Mouse (Mus musculus) neural tube, embryonic 11.5 days (tissue): ENCODE data around the gene Pnrc2. TPM values are rescaled to one million over a fixed set of nuclear protein-coding genes. Genes with fewer than 3 reads are reported as not detected.
A peak's percentile ranks its signal among the peaks of the same experiment; 100 is the strongest.

ENCODE experiments used
- ATAC-seq: fragments of 200-750 bp; cut with Nextera tagmentation; 2 replicates; pipeline ENCODE4 v1.8.0; 2017; ENCODE audit warnings: moderate number of reproducible peaks, mild to moderate bottlenecking, moderate TSS enrichment, moderate library complexity; ENCODE audit not compliant: insufficient read depth, low FRiP score, low TSS enrichment
- DNase-seq: peaks from one replicate; pipeline ENCODE4 v3.0.0-alpha.2; 2015; ENCODE audit warnings: low spot score
- H3K27ac ChIP-seq: fragments of 300-500 bp; sonication (generic); 2 replicates; pipeline ENCODE4 v1.5.1; 2014; ENCODE audit warnings: low read depth, mild to moderate bottlenecking, low read length
- H3K27me3 ChIP-seq: fragments of 300-500 bp; sonication (generic); 2 replicates; pipeline ENCODE4 v1.6.1; 2014; ENCODE audit warnings: mild to moderate bottlenecking, low read length, mixed read lengths; ENCODE audit not compliant: control insufficient read depth, insufficient read depth
- H3K36me3 ChIP-seq: fragments of 300-500 bp; sonication (generic); 2 replicates; pipeline ENCODE4 v1.6.1; 2014; ENCODE audit warnings: mild to moderate bottlenecking, low read length, moderate library complexity, mixed read lengths; ENCODE audit not compliant: control insufficient read depth, insufficient read depth
- H3K4me1 ChIP-seq: fragments of 300-500 bp; sonication (generic); 2 replicates; pipeline ENCODE4 v1.6.1; 2014; ENCODE audit warnings: low read length, mixed read lengths; ENCODE audit not compliant: control insufficient read depth, insufficient read depth
- H3K4me2 ChIP-seq: fragments of 300-500 bp; sonication (generic); 2 replicates; pipeline ENCODE4 v1.6.1; 2014; ENCODE audit warnings: low read depth, mild to moderate bottlenecking, moderate library complexity
- H3K4me3 ChIP-seq: fragments of 300-500 bp; sonication (generic); 2 replicates; pipeline ENCODE4 v1.5.1; 2014; ENCODE audit warnings: low read depth, low read length
- H3K9ac ChIP-seq: fragments of 300-500 bp; sonication (generic); 2 replicates; pipeline ENCODE4 v1.6.1; 2014; ENCODE audit warnings: mild to moderate bottlenecking, low read length
- H3K9me3 ChIP-seq: fragments of 300-500 bp; sonication (generic); 2 replicates; pipeline ENCODE4 v1.6.1; 2016; ENCODE audit warnings: low read length; ENCODE audit not compliant: control insufficient read depth
- WGBS: fragments of 180-500 bp; shearing (Covaris S2); extraction: QIAGEN DNeasy Blood & Tissue Kit; methylation state at CpG from one replicate; pipeline ENCODE4 v1.1.7; 2014; 5-methylcytosine and 5-hydroxymethylcytosine counted together
- polyA plus RNA-seq: library from polyadenylated mRNA; unstranded; fragments of >200 nt; fragmentation: Nextera tagmentation; extraction: Ambion mirVana; gene quantifications from 2 replicates; pipeline ENCODE4 v1.2.1, GENCODE M21; 2014

Pnrc2 gene
- 196 and 201 TPM in 2 replicates for polyA plus RNA-seq

DNA sequence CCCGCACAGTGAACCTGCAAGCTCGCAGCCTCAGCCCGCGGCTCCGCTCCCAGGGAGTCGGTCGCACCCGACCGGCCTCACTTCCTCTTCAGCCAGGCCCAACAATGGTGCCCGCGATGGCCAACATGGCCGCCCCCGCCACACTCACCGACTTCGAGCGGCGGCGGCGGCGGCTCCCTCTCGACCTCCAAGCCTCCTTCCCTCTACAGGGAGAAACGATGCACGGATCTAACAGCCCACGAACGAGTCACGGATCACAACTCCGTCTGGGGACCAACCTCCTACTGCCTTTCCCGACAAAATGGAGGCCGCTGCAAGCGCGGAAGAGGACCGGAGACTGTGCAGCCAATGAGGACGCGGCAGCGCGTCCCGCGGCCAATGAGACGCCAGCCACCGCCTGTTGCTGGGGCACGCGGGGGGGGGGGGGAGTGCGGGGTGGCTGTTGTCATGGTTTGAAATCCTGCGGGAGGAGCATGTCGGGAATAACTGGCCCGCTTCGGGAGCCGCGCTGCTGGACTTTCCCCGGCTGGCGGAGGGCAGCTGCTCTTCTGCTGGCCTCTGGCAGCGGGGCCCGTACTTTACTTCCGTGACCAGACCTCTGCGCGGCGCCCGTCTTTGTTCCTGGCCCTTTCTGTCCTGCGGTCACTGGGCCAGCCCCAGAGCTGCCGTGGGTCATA lies at the start of gene Pnrc2:
Pnrc2 (minus strand) TSS at position 325 of the 677 bp plus-strand sequence.
- peak; percentile 95 for ATAC-seq
- Histone ChIP-seq H3K4me3 (peak within 1 kb of the TSS; percentile 84), H3K27me3 (no peaks in the 10 kb centered on the region), H3K9ac (peak within 1 kb of the TSS; percentile 98), H3K36me3 (peaks cover 2% of the 10 kb centered on the region; the same call in 1 of the 2 replicates), H3K4me1 (peaks cover 41% of the 10 kb centered on the region), H3K27ac (peak within 1 kb of the TSS; percentile 99), H3K4me2 (peak within 1 kb of the TSS; percentile 88), H3K9me3 (no peaks in the 10 kb centered on the region)
- DNase-seq = peak; percentile 94
- under 1% methylated on average over 56 of the region's 60 CpGs for WGBS

DNA sequence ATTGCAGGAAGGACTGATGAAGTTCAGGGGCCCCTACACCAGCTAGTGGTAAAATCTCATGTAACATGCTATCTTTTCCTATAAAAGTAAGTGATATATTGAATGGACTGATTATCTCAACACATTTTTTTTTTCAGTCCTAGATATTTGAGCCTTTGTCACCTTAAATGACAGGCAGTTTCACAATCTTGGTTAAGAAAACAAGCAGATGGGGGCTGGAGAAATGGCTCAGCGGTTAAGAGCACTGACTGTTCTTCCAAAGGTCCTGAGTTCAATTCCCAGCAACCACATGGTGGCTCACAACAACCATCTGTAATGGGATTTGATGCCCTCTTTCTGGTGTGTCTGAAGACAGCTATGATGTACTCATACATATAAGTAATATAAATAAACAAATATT lies 48.5 kb upstream of the Pnrc2 start:
- Histone ChIP-seq H3K27ac (no peak overlapping the region), H3K27me3 (no peaks in the 10 kb centered on the region), H3K9me3 (no peaks in the 10 kb centered on the region), H3K36me3 (no peaks in the 10 kb centered on the region; the same call in 1 of the 2 replicates), H3K9ac (no peak overlapping the region), H3K4me2 (peak overlapping the region; percentile 63), H3K4me3 (no peak overlapping the region), H3K4me1 (peaks cover 8% of the 10 kb centered on the region; the same call in 1 of the 2 replicates)
- DNase-seq (no peak), ATAC-seq (no peak)
- 89% methylated on average over 1 of the region's 1 CpGs for WGBS

DNA sequence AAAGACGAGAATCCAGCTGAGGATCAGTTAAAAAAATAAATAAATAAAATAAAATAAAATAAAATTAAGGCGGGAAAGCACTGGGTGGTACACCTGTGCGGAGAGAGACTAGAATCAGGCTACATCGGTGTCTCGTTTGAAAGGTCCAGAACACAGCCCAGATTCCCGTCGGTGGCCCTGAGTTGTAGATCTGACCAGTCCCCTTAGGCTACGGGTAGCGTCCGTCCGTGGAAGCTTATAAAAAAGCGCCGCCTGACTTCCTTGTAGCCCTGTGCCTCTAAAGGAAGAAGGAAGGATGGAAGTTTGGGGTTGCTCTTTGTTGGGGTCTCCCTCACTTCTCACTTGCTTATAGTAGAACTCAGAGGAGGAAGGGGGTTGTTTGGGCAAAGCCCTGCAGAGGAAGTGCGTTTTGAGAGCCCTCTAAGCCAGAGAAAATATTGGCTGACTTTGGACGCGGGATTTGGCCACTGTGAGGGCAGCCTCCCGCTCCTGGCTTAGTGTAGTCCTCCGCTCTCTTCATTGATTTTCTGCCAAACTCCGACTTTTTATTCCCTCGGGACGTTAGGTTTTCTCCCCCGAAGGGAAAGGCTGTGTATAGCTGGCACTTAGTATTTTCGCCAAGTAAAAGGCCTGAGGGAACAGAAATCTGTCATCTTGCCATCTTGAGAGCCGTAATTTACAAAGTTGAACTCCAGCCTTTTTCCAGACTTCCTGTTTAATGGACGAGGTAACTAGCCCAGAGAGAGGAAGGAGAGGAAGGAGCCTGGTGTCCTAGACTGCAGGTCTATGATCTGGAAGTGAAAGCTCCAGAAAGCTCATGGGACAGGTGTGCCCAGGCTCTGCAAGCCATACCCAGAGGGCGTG lies 47.8 kb upstream of the Pnrc2 start:
- peak overlapping the region; percentile 17; the same call in 1 of the 2 replicates for H3K27ac ChIP-seq
- peak overlapping the region; percentile 63 for H3K4me2 ChIP-seq
- DNase-seq (peak; percentile 16), ATAC-seq (no peak)
- no peaks in the 10 kb centered on the region; the same call in 1 of the 2 replicates for H3K36me3 ChIP-seq
- H3K4me1 ChIP-seq = peaks cover 8% of the 10 kb centered on the region; the same call in 1 of the 2 replicates
- WGBS = 11% methylated on average over 26 of the region's 26 CpGs
- H3K4me3 ChIP-seq = peak overlapping the region; percentile 63
- peak overlapping the region; percentile 74 for H3K9ac ChIP-seq
- no peaks in the 10 kb centered on the region for H3K27me3 ChIP-seq
- H3K9me3 ChIP-seq = no peaks in the 10 kb centered on the region

DNA sequence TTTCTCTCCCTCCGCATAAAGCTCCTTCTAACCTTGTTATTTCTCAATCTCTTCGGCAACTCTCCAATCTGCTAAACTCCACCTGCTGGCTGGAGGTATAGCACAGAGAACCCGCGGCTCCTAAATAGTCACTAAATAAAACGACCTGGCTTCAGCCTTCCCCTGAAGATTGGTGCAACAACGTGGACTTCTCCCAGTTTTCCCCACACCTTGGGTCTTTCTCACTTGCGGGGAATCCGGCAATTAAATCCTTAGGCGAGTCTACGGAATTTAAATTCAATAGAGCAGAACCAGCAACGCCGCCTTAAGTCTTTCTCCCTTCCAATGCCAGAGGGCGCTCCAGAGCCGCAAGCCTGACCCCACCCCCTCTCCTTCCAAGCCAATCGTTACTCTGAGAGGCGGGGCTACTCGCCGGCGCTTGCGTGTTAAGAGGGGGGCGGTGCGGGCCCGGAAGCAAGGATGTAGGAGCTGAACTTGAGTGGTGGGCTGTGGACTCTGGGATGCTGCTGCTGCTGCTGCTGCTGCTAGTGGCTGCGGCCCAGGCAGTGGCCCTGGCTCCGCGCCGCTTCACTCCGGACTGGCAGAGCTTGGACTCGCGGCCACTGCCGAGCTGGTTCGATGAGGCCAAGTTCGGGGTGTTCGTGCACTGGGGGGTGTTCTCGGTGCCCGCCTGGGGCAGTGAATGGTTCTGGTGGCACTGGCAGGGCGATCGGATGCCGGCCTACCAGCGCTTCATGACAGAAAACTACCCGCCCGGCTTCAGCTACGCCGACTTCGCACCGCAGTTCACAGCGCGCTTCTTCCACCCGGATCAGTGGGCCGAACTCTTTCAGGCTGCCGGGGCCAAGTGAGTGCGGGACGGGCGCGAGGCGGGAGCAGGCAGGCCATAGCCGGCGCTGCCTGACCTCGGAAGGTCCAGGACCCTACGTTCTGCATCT lies 46.9 kb upstream of the Pnrc2 start, which contains the start of gene Fuca1:
Fuca1 (plus strand) TSS at position 432 of the 938 bp plus-strand sequence.
- peak; percentile 97 for DNase-seq
- Histone ChIP-seq H3K27me3 (no peaks in the 10 kb centered on the region), H3K4me1 (peaks cover 8% of the 10 kb centered on the region; the same call in 1 of the 2 replicates), H3K36me3 (no peaks in the 10 kb centered on the region), H3K4me2 (peak within 1 kb of the TSS; percentile 63), H3K9me3 (no peaks in the 10 kb centered on the region), H3K27ac (peak within 1 kb of the TSS; percentile 17), H3K9ac (peak within 1 kb of the TSS; percentile 74), H3K4me3 (peak within 1 kb of the TSS; percentile 63)
- peak; percentile 92 for ATAC-seq
- WGBS = 2% methylated on average over 60 of the region's 60 CpGs

DNA sequence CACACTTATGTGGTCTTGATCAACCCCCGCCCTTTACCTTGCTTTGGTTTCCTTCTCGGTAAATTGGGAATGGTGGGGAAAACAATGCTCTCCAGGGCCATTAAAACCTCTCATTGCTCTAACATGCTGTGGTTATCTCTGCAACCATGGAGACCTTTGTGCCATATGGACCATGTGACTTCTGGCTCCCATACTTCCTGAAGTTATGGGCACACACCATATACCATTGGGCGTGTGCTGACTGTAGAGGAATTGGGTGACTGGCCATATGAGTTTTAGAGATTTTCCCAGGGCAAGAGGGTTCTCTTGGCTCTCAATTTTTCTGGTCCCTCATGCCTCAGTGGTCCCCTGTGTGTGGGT lies 45.6 kb upstream of the Pnrc2 start:
- no peak overlapping the region for H3K4me3 ChIP-seq
- H3K27me3 ChIP-seq = no peaks in the 10 kb centered on the region
- H3K9me3 ChIP-seq = no peaks in the 10 kb centered on the region
- H3K9ac ChIP-seq = no peak overlapping the region
- 88% methylated on average over 3 of the region's 3 CpGs for WGBS
- H3K4me2 ChIP-seq = no peak overlapping the region
- peaks cover 8% of the 10 kb centered on the region; the same call in 1 of the 2 replicates for H3K4me1 ChIP-seq
- ATAC-seq = no peak
- H3K27ac ChIP-seq = no peak overlapping the region
- no peaks in the 10 kb centered on the region for H3K36me3 ChIP-seq
- DNase-seq = no peak

DNA sequence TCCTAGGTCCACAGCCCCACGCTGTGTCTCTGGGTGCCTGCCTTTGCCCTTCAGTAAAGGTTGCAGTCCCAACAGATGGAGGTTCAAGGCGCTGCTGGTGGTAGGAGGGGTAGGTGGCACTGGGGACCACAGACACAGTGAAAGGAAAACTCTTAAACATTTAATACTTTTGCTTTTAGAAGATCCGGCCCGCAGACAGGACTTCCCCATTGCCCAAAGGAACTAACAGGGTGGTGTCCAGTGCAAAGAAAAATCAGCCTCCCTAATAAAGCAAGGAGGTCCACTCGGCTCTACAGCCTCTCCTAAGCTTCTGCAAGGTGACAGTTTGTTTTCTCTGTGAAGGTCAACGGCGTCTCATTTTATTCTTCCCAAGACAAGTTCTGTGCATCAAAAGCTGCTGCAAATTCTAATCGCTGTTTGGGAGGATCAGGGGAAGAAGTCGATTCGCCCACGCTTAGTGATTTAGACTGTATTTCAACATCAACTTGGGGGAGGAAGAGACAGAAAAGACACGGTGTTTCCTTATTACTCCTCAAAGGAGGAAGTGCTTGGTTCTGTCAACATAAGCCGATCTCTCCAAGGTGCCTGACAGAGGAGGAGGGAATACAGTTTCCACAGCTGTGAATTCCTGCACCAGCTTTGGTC lies 45.1 kb upstream of the Pnrc2 start:
- no peaks in the 10 kb centered on the region for H3K27me3 ChIP-seq
- ATAC-seq = no peak
- DNase-seq = no peak
- WGBS = 90% methylated on average over 13 of the region's 13 CpGs
- no peaks in the 10 kb centered on the region for H3K36me3 ChIP-seq
- H3K27ac ChIP-seq = no peak overlapping the region
- H3K4me3 ChIP-seq = no peak overlapping the region
- no peaks in the 10 kb centered on the region for H3K9me3 ChIP-seq
- peaks cover 8% of the 10 kb centered on the region; the same call in 1 of the 2 replicates for H3K4me1 ChIP-seq
- H3K4me2 ChIP-seq = no peak overlapping the region
- H3K9ac ChIP-seq = no peak overlapping the region

DNA sequence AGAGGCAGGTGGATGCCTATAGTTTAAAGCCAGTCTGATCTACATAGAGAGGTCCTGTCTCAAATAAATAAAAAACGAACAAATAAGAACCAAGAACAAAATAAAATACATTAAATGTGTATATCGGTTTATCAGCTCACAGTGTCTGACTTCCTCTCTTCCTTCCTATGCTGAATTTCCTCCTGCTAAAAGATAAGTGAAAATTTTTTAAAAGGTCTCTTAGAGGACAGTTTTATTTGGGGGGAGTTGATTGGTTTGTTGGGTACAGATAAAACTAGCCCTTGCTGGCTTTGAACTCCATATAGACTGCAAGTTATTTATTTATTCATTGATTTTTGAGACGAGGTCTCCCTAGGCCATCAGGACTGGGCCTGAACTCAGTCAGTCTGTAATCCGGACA lies 39.8 kb upstream of the Pnrc2 start:
- H3K27me3 ChIP-seq = no peaks in the 10 kb centered on the region
- no peak overlapping the region for H3K4me2 ChIP-seq
- H3K9me3 ChIP-seq = no peaks in the 10 kb centered on the region
- H3K4me3 ChIP-seq = no peak overlapping the region
- H3K9ac ChIP-seq = no peak overlapping the region
- 78% methylated on average over 4 of the region's 4 CpGs for WGBS
- no peaks in the 10 kb centered on the region for H3K36me3 ChIP-seq
- DNase-seq = no peak
- H3K27ac ChIP-seq = peak overlapping the region; percentile 56; the same call in 1 of the 2 replicates
- no peaks in the 10 kb centered on the region for H3K4me1 ChIP-seq
- ATAC-seq = no peak
